Mouse (Mus musculus) forebrain, embryonic 10.5 days (tissue): Measurements from ENCODE around the gene Zfp687. TPM values are rescaled to one million over a fixed set of nuclear protein-coding genes. Genes with fewer than 3 reads are reported as not detected.

ENCODE experiments used
- DNase-seq: peaks from one replicate; pipeline ENCODE4 v3.0.0-alpha.2; 2017; ENCODE audit warnings: low spot score; ENCODE audit errors: extremely low spot score
- H3K27ac ChIP-seq: fragments of 300-500 bp; sonication (generic); 2 replicates; pipeline ENCODE4 v1.5.1; 2016; ENCODE audit warnings: mild to moderate bottlenecking
- H3K27me3 ChIP-seq: fragments of 300-500 bp; sonication (generic); 2 replicates; pipeline ENCODE4 v1.6.1; 2016; ENCODE audit warnings: mild to moderate bottlenecking; ENCODE audit not compliant: poor library complexity, severe bottlenecking
- H3K36me3 ChIP-seq: fragments of 300-500 bp; sonication (generic); replicated peaks from 2 replicates; pipeline ENCODE4 v1.6.1; 2016; ENCODE audit warnings: mild to moderate bottlenecking, moderate library complexity
- H3K4me1 ChIP-seq: fragments of 300-500 bp; sonication (generic); 2 replicates; pipeline ENCODE4 v1.6.1; 2016
- H3K4me3 ChIP-seq: fragments of 300-500 bp; sonication (generic); 2 replicates; pipeline ENCODE4 v1.5.1; 2016; ENCODE audit warnings: mild to moderate bottlenecking, moderate library complexity
- H3K9me3 ChIP-seq: fragments of 300-500 bp; sonication (generic); 2 replicates; pipeline ENCODE4 v1.6.1; 2016; ENCODE audit warnings: mild to moderate bottlenecking, moderate library complexity
- WGBS: fragments of 180-500 bp; shearing (Covaris S2); methylation state at CpG from one replicate; pipeline ENCODE4 v1.1.7; 2016; 5-methylcytosine and 5-hydroxymethylcytosine counted together
- microRNA-seq: library from miRNA; unstranded; fragments of <30 nt; microRNA quantifications from one replicate; pipeline ENCODE4, GENCODE M21; 2017
- polyA plus RNA-seq: library from polyadenylated mRNA; unstranded; fragments of >200 nt; fragmentation: Nextera tagmentation; extraction: Ambion mirVana; gene quantifications from 2 replicates; pipeline ENCODE4 v1.2.1, GENCODE M21; 2016

Zfp687 gene
- polyA plus RNA-seq, 1 experiment from 2014 or later: 44.3 TPM

GRCm38 (mm10) chr3:94974528-94975422 is 40.5 kb downstream of the Zfp687 start, which contains the start of gene Pi4kb:
TSS of gene Pi4kb (plus strand) at chr3:94974731.
- under 1% methylated on average over 56 of the region's 57 CpGs for WGBS
- peak; percentile 90 for DNase-seq
- H3K27ac ChIP-seq: peak within 1 kb of the TSS; percentile 97
- no peaks in the 10 kb centered on the region for H3K27me3 ChIP-seq
- peaks cover 19% of the 10 kb centered on the region for H3K4me1 ChIP-seq
- peak within 1 kb of the TSS; percentile 68 for H3K4me3 ChIP-seq
- peaks cover 19% of the 10 kb centered on the region for H3K36me3 ChIP-seq
- H3K9me3 ChIP-seq: no peaks in the 10 kb centered on the region

- peak overlapping the region; percentile 97 for H3K27ac ChIP-seq
- no peaks in the 10 kb centered on the region for H3K9me3 ChIP-seq
- DNase-seq: no peak
- peaks cover 19% of the 10 kb centered on the region for H3K4me1 ChIP-seq
- WGBS: 19% methylated on average over 9 of the region's 9 CpGs
- peak overlapping the region; percentile 68 for H3K4me3 ChIP-seq
- H3K36me3 ChIP-seq: peaks cover 15% of the 10 kb centered on the region
- H3K27me3 ChIP-seq: no peaks in the 10 kb centered on the region
Measured at GRCm38 (mm10) chr3:94974026-94974527, 41.2 kb downstream of the Zfp687 start.

GRCm38 (mm10) chr3:94973620-94974019 is 41.6 kb downstream of the Zfp687 start:
- 90% methylated on average over 5 of the region's 5 CpGs for whole genome bisulfite sequencing
- Histone ChIP-seq H3K36me3 (peaks cover 15% of the 10 kb centered on the region), H3K4me1 (peaks cover 19% of the 10 kb centered on the region), H3K9me3 (no peaks in the 10 kb centered on the region), H3K27me3 (no peaks in the 10 kb centered on the region), H3K4me3 (peak overlapping the region; percentile 68), H3K27ac (peak overlapping the region; percentile 97; the same call in 1 of the 2 replicates)
- no peak for DNase-seq

- Histone ChIP-seq H3K4me3 (no peak overlapping the region), H3K4me1 (peaks cover 19% of the 10 kb centered on the region), H3K27ac (no peak overlapping the region), H3K27me3 (no peaks in the 10 kb centered on the region), H3K36me3 (peaks cover 6% of the 10 kb centered on the region), H3K9me3 (no peaks in the 10 kb centered on the region)
- DNase-seq: no peak
- 87% methylated on average over 3 of the region's 3 CpGs for WGBS
Measured at GRCm38 (mm10) chr3:94972552-94972951, 42.7 kb downstream of the Zfp687 start.

- 77% methylated on average over 1 of the region's 1 CpGs for WGBS
- no peak for DNase-seq
- Histone ChIP-seq H3K27ac (no peak overlapping the region), H3K9me3 (no peaks in the 10 kb centered on the region), H3K4me1 (no peaks in the 10 kb centered on the region), H3K36me3 (no peaks in the 10 kb centered on the region), H3K4me3 (no peak overlapping the region), H3K27me3 (no peaks in the 10 kb centered on the region)
Measured at GRCm38 (mm10) chr3:94965878-94966277, 49.4 kb downstream of the Zfp687 start.

- no peak for DNase-seq
- Histone ChIP-seq H3K27me3 (no peaks in the 10 kb centered on the region), H3K27ac (no peak overlapping the region), H3K36me3 (no peaks in the 10 kb centered on the region), H3K9me3 (no peaks in the 10 kb centered on the region), H3K4me3 (no peak overlapping the region), H3K4me1 (no peaks in the 10 kb centered on the region)
- WGBS: 95% methylated on average over 1 of the region's 1 CpGs
Measured at GRCm38 (mm10) chr3:94964989-94965388, 50.3 kb downstream of the Zfp687 start.

- no peak for DNase-seq
- WGBS: 55% methylated on average over 5 of the region's 5 CpGs
Measured at GRCm38 (mm10) chr3:94960322-94960721, 54.9 kb downstream of the Zfp687 start.

GRCm38 (mm10) chr3:94959871-94960270 is 55.4 kb downstream of the Zfp687 start:
- DNase-seq: no peak
- WGBS: 53% methylated on average over 8 of the region's 8 CpGs

More at GRCm38 (mm10) chr3:94960322-94960721, 54.9 kb downstream of the Zfp687 start:
- peaks cover 3% of the 10 kb centered on the region for H3K4me1 ChIP-seq
- no peaks in the 10 kb centered on the region for H3K9me3 ChIP-seq
- no peak overlapping the region for H3K27ac ChIP-seq
- H3K36me3 ChIP-seq: peaks cover 41% of the 10 kb centered on the region
- no peaks in the 10 kb centered on the region for H3K27me3 ChIP-seq
- H3K4me3 ChIP-seq: no peak overlapping the region

GRCm38 (mm10) chr3:94958295-94958694 is 57.0 kb downstream of the Zfp687 start:
- no peak overlapping the region for H3K27ac ChIP-seq
- no peaks in the 10 kb centered on the region for H3K9me3 ChIP-seq
- WGBS: 93% methylated on average over 8 of the region's 8 CpGs
- H3K4me1 ChIP-seq: peaks cover 19% of the 10 kb centered on the region
- peaks cover 45% of the 10 kb centered on the region for H3K36me3 ChIP-seq
- H3K27me3 ChIP-seq: no peaks in the 10 kb centered on the region
- no peak overlapping the region for H3K4me3 ChIP-seq
- no peak for DNase-seq

More at GRCm38 (mm10) chr3:94959871-94960270, 55.4 kb downstream of the Zfp687 start:
- Histone ChIP-seq H3K4me1 (peaks cover 7% of the 10 kb centered on the region), H3K27me3 (no peaks in the 10 kb centered on the region), H3K27ac (no peak overlapping the region), H3K36me3 (peaks cover 45% of the 10 kb centered on the region), H3K4me3 (no peak overlapping the region), H3K9me3 (no peaks in the 10 kb centered on the region)

Small RNA genes lying within 50 kb of the gene (microRNA-seq; reads per million reads assigned to microRNA genes)
- gene Mir7013: 1.2 reads per million

Other genes with a start within 250 kb of the Zfp687 start
- 9.1 and 10.3 TPM in 2 replicates for gene Cgn, start 229.0 kb downstream of the Zfp687 start, polyA plus RNA-seq
- 18.5 and 20.3 TPM in 2 replicates for gene Pogz, start 177.9 kb downstream of the Zfp687 start, polyA plus RNA-seq
- gene Psmb4, start 128.5 kb downstream of the Zfp687 start, polyA plus RNA-seq: 345 and 349 TPM in 2 replicates
- 2.5 and 2.7 TPM in 2 replicates for gene Selenbp1, start 82.4 kb downstream of the Zfp687 start, polyA plus RNA-seq
- 5.2 and 5.4 TPM in 2 replicates for gene Rfx5, start 61.4 kb downstream of the Zfp687 start, polyA plus RNA-seq
- 20.1 and 21.7 TPM in 2 replicates for gene Pi4kb, start 40.7 kb downstream of the Zfp687 start, polyA plus RNA-seq
- gene Psmd4, start 27.2 kb upstream of the Zfp687 start, polyA plus RNA-seq: 346 and 351 TPM in 2 replicates
- gene Pip5k1a, start 91.5 kb upstream of the Zfp687 start, polyA plus RNA-seq: 19.0 and 19.5 TPM in 2 replicates
- 275 and 276 TPM in 2 replicates for gene Vps72, start 95.6 kb upstream of the Zfp687 start, polyA plus RNA-seq
- gene Tmod4, start 109.0 kb upstream of the Zfp687 start, polyA plus RNA-seq: 0.77 and 1.00 TPM in 2 replicates
- gene Scnm1, start 118.6 kb upstream of the Zfp687 start, polyA plus RNA-seq: 75.8 and 80.7 TPM in 2 replicates
- 12.6 and 13.3 TPM in 2 replicates for gene Lysmd1, start 118.6 kb upstream of the Zfp687 start, polyA plus RNA-seq
- gene Tnfaip8l2, start 126.9 kb upstream of the Zfp687 start, polyA plus RNA-seq: 1.4 and 1.5 TPM in 2 replicates
- gene Sema6c, start 145.0 kb upstream of the Zfp687 start, polyA plus RNA-seq: 3.9 and 4.2 TPM in 2 replicates
- gene Gabpb2, start 202.5 kb upstream of the Zfp687 start, polyA plus RNA-seq: 13.5 and 13.7 TPM in 2 replicates
- 95.5 and 104 TPM in 2 replicates for gene Cdc42se1, start 213.3 kb upstream of the Zfp687 start, polyA plus RNA-seq
- 19.6 and 22.4 TPM in 2 replicates for gene Mllt11, start 216.7 kb upstream of the Zfp687 start, polyA plus RNA-seq
- 0.23 and 0.30 TPM in 2 replicates for gene Gm128, start 226.2 kb upstream of the Zfp687 start, polyA plus RNA-seq
- gene Bnipl, start 235.7 kb upstream of the Zfp687 start, polyA plus RNA-seq: 0.38 and 0.42 TPM in 2 replicates